Mouse (Mus musculus): ENCODE results near the gene Olfr1105. TPM values are rescaled to one million over a fixed set of nuclear protein-coding genes. Genes with fewer than 3 reads are reported as not detected.

The Olfr1105 gene
- not detected for polyA plus RNA-seq (2014; fragmentation: Illumina TruSeq; extraction: RNeasy Lipid Tissue Mini Kit (QIAGEN cat#74804); ENCODE audit: low read depth, low replicate concordance)

DNA sequence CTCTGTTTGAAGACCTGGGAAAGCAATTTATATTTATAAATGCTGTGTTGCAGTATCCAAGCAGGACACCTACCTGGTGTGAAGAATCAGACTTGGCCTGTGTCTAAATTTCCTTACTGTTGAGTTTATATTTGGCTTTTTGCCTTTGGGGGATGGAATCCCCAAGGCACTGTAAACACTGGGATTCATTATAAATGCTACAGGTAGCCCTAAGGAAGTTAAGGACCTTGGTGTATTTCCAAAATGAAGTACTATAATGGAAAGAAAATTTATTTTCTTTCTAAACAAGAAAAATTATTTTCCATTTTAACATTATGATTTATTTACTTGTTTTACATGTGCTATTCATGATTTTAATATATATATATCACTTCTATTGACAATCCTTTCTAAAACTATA is at the start of gene Olfr1105:
Gene Olfr1105, minus strand, starts transcription at position 101 of the 400 bp plus-strand sequence.

DNA sequence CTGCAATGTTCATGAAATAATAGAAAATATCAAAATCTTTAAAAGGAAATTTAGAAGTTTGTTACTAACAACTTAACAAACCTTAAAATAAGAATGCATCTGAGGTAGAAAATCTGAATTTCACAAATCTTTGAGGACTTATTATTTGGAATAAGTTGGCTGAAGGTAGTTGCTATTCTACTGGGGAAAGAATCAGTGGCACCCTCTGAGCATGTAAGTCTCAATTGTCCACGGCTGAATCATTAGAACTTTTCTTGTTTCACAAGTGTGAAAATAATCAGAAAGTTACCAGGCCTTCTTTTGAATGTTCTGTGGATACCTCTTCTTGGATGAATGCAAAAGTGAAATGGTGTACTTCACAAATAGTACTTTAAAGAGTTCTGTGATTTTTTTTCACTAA is 39.4 kb upstream of the Olfr1105 start, which contains the start of gene Olfr1107:
Gene Olfr1107, minus strand, starts transcription at position 101 of the 400 bp plus-strand sequence.

DNA sequence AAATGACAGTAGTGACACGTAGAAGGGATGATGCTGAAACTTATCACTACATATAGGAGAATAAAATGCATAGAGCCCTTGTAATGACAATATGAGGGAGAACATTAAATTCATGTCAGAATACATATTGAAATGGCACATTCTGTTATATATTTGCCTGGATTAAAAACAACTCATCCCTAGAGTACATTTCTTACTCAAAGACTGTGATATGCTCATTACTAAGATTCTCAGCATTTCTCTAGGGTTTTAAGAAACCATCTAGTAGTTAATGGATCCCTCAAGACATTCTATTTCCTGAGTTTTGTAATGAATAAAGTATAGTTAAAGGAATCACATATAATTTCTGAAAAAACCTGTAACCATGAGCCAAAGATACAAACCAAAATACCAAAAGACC is 15.8 kb upstream of the Olfr1105 start, which contains the start of gene Olfr1106:
Gene Olfr1106, minus strand, starts transcription at position 101 of the 400 bp plus-strand sequence.

DNA sequence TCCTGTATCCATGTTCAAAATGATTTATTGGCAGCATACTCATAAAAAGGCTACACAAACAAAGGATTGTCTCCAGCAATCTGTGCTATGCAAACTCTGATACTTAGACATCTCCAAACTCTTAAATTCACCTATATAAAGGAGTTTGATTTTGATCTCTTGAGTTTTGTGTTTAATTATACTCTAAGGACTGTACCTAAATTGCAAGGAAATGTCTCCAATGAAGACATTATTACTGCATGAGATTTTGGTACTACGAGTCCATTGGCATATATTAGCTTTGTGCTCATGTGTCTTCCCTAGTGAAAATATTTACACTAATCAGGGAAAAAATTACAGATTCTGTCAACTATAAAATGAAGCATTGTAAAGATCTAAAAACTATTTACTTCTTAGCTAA is 9.4 kb downstream of the Olfr1105 start, which contains the start of gene Olfr1104:
Gene Olfr1104, minus strand, starts transcription at position 101 of the 400 bp plus-strand sequence.

DNA sequence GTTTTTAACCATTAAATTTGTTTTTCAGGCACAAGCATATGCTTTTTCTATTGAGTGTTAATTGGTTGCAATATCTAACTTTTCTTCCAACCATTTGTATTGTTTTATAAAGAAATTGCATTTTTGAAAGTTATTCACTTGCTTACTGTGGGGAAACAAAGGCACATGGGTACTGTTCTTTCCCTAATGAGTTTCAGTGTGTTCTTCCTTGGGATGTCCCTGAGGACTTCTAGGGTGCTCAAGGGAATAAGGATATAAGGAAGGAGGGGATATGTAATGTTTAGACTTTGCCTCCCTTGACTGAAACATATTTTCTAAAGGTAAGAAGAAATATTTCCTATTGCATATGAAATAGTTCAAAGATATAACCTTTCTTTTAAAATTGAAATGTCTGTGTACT is 38.2 kb downstream of the Olfr1105 start, which contains the start of gene Olfr1102:
Gene Olfr1102, plus strand, starts transcription at position 301 of the 400 bp plus-strand sequence.

DNA sequence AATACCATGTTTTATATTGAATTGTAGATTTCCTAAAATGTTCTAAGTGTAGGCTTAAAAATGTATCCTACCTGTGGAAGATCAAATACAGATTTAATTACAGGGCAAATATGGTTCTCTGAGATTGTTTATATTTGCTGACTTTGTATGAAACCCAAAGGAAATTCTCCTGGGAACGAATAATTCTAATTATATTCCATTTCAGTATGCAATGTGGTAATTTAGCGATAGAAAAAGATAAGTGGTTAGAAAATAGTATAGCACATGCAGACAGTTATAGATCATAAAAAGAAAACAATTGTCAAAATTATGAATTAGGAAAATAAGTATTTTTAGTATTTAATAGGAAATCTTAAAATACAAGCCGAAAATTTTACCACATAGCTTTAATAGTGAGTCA is 45.2 kb downstream of the Olfr1105 start, which contains the start of gene Olfr1101:
Gene Olfr1101, minus strand, starts transcription at position 101 of the 400 bp plus-strand sequence.

Other genes with a start within 250 kb of the Olfr1105 start
- gene Olfr141, start 226.5 kb downstream of the Olfr1105 start, polyA plus RNA-seq (2014; fragmentation: Illumina TruSeq; extraction: RNeasy Lipid Tissue Mini Kit (QIAGEN cat#74804); ENCODE audit: low read depth, low replicate concordance) = not detected
- gene Olfr1094, start 211.9 kb downstream of the Olfr1105 start, polyA plus RNA-seq (2014; fragmentation: Illumina TruSeq; extraction: RNeasy Lipid Tissue Mini Kit (QIAGEN cat#74804); ENCODE audit: low read depth, low replicate concordance) = not detected
- gene Olfr1095, start 184.8 kb downstream of the Olfr1105 start, polyA plus RNA-seq (2014; fragmentation: Illumina TruSeq; extraction: RNeasy Lipid Tissue Mini Kit (QIAGEN cat#74804); ENCODE audit: low read depth, low replicate concordance) = not detected
- not detected for gene Gm13723, start 161.7 kb downstream of the Olfr1105 start, polyA plus RNA-seq (2014; fragmentation: Illumina TruSeq; extraction: RNeasy Lipid Tissue Mini Kit (QIAGEN cat#74804); ENCODE audit: low read depth, low replicate concordance)
- not detected for gene Olfr1097, start 144.3 kb downstream of the Olfr1105 start, polyA plus RNA-seq (2014; fragmentation: Illumina TruSeq; extraction: RNeasy Lipid Tissue Mini Kit (QIAGEN cat#74804); ENCODE audit: low read depth, low replicate concordance)
- not detected for gene Olfr1098, start 112.0 kb downstream of the Olfr1105 start, polyA plus RNA-seq (2014; fragmentation: Illumina TruSeq; extraction: RNeasy Lipid Tissue Mini Kit (QIAGEN cat#74804); ENCODE audit: low read depth, low replicate concordance)
- gene Olfr1099, start 75.8 kb downstream of the Olfr1105 start, polyA plus RNA-seq (2014; fragmentation: Illumina TruSeq; extraction: RNeasy Lipid Tissue Mini Kit (QIAGEN cat#74804); ENCODE audit: low read depth, low replicate concordance) = not detected
- gene Olfr1100, start 56.6 kb downstream of the Olfr1105 start, polyA plus RNA-seq (2014; fragmentation: Illumina TruSeq; extraction: RNeasy Lipid Tissue Mini Kit (QIAGEN cat#74804); ENCODE audit: low read depth, low replicate concordance) = not detected
- gene Olfr1101, start 45.3 kb downstream of the Olfr1105 start, polyA plus RNA-seq (2014; fragmentation: Illumina TruSeq; extraction: RNeasy Lipid Tissue Mini Kit (QIAGEN cat#74804); ENCODE audit: low read depth, low replicate concordance) = not detected
- not detected for gene Olfr1102, start 38.1 kb downstream of the Olfr1105 start, polyA plus RNA-seq (2014; fragmentation: Illumina TruSeq; extraction: RNeasy Lipid Tissue Mini Kit (QIAGEN cat#74804); ENCODE audit: low read depth, low replicate concordance)
- not detected for gene Olfr1104, start 9.5 kb downstream of the Olfr1105 start, polyA plus RNA-seq (2014; fragmentation: Illumina TruSeq; extraction: RNeasy Lipid Tissue Mini Kit (QIAGEN cat#74804); ENCODE audit: low read depth, low replicate concordance)
- gene Olfr1106, start 15.7 kb upstream of the Olfr1105 start, polyA plus RNA-seq (2014; fragmentation: Illumina TruSeq; extraction: RNeasy Lipid Tissue Mini Kit (QIAGEN cat#74804); ENCODE audit: low read depth, low replicate concordance) = not detected
- gene Olfr1107, start 39.3 kb upstream of the Olfr1105 start, polyA plus RNA-seq (2014; fragmentation: Illumina TruSeq; extraction: RNeasy Lipid Tissue Mini Kit (QIAGEN cat#74804); ENCODE audit: low read depth, low replicate concordance) = not detected
- gene Olfr1109, start 59.5 kb upstream of the Olfr1105 start, polyA plus RNA-seq (2014; fragmentation: Illumina TruSeq; extraction: RNeasy Lipid Tissue Mini Kit (QIAGEN cat#74804); ENCODE audit: low read depth, low replicate concordance) = not detected
- not detected for gene Olfr259, start 78.0 kb upstream of the Olfr1105 start, polyA plus RNA-seq (2014; fragmentation: Illumina TruSeq; extraction: RNeasy Lipid Tissue Mini Kit (QIAGEN cat#74804); ENCODE audit: low read depth, low replicate concordance)
- gene Olfr1110, start 103.8 kb upstream of the Olfr1105 start, polyA plus RNA-seq (2014; fragmentation: Illumina TruSeq; extraction: RNeasy Lipid Tissue Mini Kit (QIAGEN cat#74804); ENCODE audit: low read depth, low replicate concordance) = not detected
- not detected for gene Olfr1111, start 116.1 kb upstream of the Olfr1105 start, polyA plus RNA-seq (2014; fragmentation: Illumina TruSeq; extraction: RNeasy Lipid Tissue Mini Kit (QIAGEN cat#74804); ENCODE audit: low read depth, low replicate concordance)
- not detected for gene Olfr1112, start 151.3 kb upstream of the Olfr1105 start, polyA plus RNA-seq (2014; fragmentation: Illumina TruSeq; extraction: RNeasy Lipid Tissue Mini Kit (QIAGEN cat#74804); ENCODE audit: low read depth, low replicate concordance)
- not detected for gene Olfr1113, start 172.4 kb upstream of the Olfr1105 start, polyA plus RNA-seq (2014; fragmentation: Illumina TruSeq; extraction: RNeasy Lipid Tissue Mini Kit (QIAGEN cat#74804); ENCODE audit: low read depth, low replicate concordance)
- not detected for gene Olfr1115, start 211.5 kb upstream of the Olfr1105 start, polyA plus RNA-seq (2014; fragmentation: Illumina TruSeq; extraction: RNeasy Lipid Tissue Mini Kit (QIAGEN cat#74804); ENCODE audit: low read depth, low replicate concordance)
- not detected for gene Olfr1116, start 231.0 kb upstream of the Olfr1105 start, polyA plus RNA-seq (2014; fragmentation: Illumina TruSeq; extraction: RNeasy Lipid Tissue Mini Kit (QIAGEN cat#74804); ENCODE audit: low read depth, low replicate concordance)

Data from adipose tissue, adult 10 weeks (tissue).